Mouse (Mus musculus) embryo, embryonic 9.5 days (tissue): ENCODE data around the gene Col16a1.

Experiments used
- DNase-seq: peaks from one replicate; pipeline ENCODE4 v3.0.0-alpha.2; 2017; ENCODE audit errors: extremely low spot score

The Col16a1 gene

DNA sequence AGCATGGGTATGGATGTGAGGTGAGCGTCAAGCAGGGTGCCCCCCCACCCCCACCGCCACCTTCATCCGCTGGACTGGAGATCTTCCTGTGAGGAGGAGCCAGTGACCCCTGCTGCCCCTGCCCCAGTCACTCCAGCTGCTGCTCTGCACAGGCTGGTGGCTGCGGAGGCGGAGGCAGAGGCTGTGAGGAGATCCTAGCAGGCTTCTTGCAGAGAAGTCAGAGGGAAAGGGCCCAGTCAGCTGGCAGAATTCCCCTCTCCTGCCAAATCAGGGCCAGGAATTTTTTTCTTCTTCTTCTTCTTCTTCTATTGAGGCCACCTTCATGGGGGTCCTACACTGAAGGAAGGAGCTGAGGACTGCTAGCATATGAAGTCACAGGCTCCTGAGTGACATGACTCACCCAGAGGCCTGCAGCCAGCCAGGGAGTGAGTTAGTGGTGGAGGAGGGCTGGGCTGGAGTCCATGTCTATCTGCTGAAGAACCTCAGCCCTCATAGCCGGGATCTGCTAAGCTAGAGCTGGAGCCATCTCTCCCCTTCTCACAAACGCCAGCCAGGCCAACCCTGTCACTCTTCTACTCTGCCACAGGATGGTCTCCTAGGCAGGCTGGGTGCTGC, 36.8 kb downstream of the Col16a1 start:
- no peak for DNase-seq

DNA sequence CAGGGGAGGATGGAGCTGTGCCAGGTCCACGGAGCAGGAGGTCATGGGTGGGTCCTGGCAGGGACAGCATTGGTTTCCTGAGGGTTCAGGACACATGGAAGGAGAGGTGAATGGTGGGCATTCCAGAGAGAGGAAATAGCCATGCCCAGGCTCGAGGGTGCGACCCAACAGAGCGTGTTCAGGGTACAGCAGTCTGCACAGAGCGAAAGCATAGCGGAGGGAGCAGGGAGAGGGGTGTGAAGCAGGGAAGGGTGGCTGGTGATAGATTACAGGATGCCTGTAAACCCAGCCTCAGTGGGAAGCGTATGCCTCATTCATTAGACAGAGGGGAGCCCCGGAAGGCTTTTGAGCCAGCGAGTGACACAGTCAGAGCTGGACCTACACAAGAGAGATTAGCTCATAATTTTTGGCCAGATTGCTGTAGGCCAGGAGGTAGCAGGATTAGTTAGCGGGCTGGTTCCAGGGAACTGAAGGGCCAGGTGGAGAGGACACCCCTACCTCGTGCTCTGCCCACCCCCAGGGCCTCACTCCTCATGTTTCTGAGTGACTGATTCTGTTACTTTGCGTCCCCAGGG, 37.7 kb downstream of the Col16a1 start:
- no peak for DNase-seq

DNA sequence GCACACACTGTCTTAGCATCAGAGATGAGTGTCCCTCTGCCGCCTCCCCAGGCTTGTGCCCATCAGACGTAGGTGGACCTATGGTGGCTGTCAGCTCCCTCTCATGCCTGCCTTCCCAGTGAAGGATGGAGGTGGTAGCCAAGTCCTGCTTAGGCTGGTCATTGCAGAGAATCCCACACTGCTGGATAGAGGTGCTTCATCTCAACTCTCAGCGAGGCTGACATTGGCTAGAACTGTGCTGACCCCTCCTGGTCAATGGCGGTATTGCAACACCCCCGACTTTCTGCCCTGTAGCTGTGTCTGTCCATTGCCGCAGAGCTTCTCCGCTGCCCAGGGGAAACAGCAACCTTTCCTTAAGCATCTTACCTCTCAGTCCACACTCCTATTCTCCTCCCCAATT, 39.7 kb downstream of the Col16a1 start:
- DNase-seq, result peak; percentile 92

DNA sequence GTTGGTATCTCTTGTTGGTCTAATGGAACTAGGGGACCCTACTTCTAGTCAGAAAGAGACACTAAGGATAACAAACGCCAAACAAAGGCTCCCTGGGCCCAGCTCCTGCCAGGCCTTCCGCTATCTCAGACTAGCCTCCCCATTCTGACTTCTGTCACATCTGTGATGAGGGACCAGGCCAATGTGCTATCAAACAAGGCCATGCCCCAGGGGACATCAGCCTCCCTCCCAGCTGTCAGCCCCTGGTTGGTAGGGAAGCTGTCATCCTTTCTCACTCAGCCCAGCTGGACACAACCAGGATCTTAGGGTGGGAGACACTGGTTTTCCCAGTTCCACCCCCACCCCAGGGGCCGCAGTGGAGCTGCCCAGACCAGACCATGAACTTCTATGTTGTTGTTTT, 47.5 kb downstream of the Col16a1 start:
- DNase-seq, result no peak

DNA sequence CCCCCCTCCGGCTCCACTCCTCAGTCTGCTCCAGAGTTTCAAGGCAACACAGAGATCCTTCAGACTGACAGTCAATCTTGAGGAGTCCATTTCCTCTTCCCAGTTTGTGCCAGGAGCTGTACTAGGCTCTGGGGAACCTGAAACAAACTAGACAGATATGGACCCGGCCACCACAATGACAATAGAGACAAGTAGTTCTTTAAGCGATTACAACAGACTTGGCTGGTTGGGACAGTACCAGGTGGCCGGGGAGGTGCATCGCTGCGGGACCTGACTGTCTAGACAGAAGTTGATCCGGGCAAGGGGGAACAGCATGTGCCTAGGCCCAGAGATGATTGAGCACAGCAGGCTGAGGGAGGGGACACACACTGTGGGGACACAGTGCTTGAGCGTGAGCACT, 53.5 kb downstream of the Col16a1 start:
- DNase-seq, result no peak

DNA sequence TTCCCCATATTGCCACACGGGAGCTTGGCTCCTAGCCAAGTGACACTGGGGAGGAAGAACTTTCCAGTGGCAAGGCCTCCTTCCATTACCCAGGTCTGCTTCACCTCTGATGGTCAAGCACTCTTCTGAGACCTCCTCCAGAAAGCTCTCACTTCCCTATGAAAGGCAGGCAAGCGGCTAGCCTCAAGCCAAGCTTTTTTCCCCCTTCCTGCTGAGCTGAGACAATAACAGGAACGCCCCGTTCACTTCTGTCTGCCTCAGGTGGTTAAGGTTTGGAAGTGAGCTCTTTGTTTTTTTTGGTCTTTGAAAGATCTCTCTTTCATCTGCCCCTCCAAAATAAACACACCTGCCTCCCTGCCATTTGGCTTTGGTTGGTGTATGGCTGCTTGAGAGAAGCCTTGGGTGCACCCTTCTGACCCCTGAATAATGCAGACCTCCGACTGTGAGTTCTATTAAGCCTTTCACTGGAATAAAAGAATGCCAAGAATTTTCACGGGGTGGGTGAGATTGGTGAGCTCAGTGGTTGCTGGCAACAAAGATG, 54.5 kb downstream of the Col16a1 start, which contains the start of gene Pef1:
TSS of gene Pef1 (plus strand) at position 448 of the 541 bp plus-strand sequence.
- DNase-seq, result no peak

DNA sequence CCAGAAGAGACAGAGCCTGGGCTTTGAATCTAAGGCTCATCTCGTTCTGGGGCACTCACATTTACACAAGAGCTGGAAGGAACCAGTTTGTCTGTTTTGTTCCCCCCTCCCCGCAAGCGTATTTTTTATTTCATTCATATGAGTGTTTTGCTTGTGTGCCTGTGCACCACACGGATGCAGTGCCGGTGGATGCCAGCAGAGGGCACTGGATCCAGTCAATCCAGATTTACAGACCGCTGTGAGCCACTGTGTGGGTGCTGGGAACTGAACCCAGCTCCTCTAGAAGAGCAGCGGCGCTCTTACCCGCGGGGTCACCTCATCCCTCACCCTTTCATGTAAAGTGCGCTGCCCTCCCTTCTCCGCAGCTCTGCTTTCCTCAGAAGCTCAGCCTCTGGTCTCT, 56.0 kb downstream of the Col16a1 start:
- DNase-seq, result no peak

DNA sequence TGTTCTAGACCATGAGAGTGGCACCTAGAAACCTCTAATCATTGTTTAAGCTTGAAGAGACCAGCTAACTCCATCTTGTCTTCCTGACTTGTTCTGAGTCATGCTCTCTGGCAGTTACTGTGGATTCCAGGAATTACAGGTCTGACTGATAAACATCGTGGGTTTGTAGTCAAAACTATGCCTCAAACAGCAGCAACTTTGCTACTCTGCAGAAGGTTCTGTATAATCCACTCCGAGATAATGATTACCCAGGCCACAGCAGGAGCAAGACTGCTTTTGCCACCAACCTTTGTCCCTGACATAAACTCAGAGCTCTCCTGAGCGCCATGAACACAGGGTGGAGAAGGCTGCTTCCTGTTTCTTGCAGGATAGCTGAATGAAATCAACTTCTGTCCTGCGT, 56.9 kb downstream of the Col16a1 start:
- DNase-seq, result no peak

DNA sequence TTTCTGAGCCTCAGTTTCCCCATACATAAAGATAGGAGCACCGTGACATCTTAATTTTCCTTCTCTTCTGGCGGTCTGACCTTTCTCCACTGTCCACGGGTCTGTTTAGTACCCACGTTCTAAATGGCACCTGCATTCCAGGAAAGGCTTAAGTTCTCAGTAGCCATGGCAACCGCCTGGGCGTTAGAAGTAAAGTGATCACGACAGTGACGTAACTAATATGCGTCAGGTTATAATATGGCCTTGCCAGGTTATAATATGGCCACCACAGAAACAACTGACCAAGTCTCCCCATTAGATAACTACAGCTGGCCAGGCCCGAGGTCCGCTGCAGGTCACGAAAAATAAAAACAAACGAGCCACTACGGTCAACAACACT, 59.4 kb downstream of the Col16a1 start:
- DNase-seq, result no peak

DNA sequence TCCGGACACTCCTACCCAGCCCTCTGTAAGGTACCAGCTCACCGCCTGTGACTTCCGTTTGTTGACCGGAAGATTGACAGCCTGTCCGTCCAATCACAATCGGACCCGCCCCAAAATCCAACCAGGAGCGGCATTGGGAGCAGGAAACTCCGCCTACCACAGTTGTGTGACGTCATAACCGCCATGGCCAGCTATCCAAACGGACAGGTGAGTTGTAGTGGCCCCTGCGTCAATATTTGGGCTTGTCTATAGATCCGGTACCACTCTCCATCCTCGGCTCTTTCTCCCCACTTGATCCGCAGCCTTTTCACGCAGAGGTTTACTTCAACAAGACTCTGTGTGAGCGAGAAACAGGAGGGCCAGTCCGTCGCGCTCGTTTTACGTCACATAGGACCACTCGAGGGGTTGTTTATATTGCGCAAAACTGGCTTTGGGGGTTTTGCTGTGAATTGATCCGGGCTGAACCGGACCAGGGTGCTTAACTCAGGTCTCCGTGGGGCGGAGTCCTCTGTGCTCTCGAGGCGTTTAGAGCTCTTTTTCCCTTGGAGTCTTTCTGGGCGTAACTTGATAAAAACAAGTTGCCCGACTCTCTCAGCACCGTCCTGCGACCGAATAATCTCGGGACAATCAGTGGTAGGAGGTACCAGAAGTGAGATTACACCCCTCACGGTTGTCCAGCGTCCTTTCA, 59.9 kb downstream of the Col16a1 start:
- DNase-seq, result peak; percentile 100

DNA sequence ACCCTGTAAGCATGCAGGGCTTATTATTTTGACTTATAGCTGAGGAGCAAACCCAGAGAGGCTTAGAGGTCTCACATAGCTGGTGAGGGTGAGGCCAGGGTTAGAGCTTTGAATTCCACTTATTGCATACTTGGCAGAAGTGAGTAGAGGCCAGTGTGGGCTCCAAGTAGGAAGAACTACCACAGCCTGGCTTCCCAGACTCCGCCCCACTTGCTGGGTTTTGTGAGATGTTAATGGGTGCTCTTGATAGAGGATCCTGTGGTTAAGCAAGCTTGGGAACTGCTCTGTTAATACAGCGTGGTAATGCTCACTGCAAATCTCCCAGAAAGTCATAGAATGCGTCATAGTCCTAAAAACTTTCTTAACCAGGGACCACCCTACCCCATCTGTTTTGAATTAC, 61.3 kb downstream of the Col16a1 start:
- no peak for DNase-seq

DNA sequence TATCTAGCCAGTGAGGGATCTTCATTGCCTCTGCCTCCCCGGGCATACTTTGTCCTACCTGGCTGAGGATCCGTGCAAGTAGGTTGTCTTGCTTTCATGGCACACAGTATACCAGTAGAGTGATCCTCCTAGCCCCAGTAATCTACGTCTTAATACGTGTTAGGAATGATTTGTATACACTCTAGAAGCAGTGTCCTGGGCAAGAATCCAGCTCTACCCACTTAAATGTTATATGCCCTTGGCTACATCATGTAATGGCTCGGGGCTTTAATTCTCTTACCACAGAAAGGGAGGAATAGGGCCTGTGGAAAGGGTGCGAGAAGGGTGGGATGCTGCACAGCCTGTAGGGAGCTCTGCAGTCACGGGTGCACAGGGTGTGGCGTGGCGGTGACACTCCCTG, 62.0 kb downstream of the Col16a1 start:
- no peak for DNase-seq

DNA sequence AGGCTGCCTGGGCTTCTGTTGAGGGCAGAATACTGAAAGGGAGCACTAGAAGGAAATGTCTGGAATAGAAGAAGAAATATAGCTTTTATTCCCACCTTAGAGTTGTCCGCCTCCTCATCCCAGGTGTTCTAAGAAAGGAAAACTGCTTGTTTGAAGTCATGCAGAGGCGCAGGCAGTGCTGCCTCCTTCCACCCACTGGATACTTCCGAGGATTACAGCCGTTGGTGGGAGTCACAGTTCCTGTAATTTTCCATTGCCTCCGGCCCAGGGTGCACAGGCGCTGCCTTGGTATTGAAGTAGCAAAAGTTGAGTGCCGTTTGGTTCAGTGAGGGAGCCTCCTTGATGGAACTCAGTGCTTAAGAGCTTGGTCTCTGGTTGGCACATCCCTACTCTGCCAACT, 62.5 kb downstream of the Col16a1 start:
- no peak for DNase-seq

DNA sequence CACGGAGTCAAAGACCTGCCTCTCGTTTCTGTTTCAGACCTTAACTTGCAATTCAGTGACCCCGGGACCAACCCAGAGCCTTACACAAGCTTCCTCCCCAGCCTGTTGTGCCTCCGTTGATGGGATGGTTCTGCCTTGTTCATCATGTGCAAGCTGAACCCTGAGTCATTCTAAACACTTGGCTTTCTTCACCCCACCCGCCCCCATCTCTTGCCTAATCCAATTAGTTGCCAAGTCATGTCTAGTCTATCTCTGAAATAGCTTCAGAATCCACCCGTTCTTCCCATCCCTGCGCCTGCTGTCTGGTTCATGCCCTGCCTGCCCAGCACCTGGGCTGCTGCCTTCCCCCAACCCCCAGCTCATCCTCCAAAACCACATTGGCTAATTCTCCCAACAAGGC, 64.7 kb downstream of the Col16a1 start:
- no peak for DNase-seq

DNA sequence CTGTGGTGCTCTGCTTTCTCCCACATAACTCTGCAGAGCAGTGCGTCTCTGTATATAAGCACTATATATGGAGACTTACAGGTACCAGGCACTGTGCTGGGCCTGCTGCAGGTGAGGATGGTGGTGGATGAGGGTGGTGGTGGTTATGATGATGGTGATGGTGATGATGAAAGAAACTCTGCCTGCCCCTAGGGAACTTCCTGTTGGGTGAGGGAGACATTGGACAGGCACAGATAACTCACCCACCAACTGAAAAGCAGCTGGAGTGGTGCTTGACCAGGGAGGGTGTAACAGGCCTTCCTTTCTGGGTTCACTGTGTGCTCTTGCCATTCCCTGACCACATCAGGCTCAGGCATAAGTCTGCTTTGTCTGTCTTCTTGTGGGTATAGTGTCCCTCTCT, 65.1 kb downstream of the Col16a1 start:
- DNase-seq, result no peak

DNA sequence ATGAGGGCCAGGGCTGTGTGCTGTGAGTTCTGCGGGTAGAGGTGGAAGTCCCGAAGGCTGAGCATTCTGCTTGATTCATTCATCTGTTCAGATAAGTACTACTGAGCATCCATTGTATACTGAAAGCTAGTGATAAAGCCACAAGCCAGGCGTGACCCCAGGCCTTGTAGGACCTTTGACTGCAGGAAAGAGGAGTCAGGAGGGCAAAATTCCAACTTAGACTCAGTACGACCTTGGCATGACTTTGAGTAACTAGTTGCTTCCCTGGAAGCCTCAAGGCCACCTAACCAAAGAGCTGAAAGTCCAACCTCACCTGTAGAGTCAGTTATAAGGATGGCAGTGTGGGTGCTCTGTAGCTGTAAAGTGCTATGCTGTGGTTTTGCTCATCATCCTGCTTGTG, 73.1 kb downstream of the Col16a1 start:
- no peak for DNase-seq

DNA sequence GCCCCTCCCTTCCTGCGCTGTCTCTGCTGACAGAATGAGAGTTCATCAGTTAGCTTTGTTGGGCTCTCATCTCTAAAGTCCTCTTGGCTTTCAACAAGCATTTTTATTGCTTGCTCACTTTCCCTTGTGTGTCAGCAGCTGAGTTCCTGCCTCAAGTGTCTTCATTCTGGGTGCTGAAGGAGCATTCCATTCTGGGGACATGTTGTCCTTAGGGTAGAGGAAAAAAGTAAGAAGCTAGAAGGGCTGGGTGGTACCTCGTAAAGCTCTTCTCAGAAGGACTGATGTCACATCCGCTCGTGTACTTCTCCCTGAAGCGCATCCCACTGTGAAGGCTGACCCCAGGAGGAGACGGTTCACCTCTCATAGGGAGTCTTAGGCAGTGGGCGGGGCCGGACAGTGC, 73.9 kb downstream of the Col16a1 start:
- DNase-seq, result no peak

DNA sequence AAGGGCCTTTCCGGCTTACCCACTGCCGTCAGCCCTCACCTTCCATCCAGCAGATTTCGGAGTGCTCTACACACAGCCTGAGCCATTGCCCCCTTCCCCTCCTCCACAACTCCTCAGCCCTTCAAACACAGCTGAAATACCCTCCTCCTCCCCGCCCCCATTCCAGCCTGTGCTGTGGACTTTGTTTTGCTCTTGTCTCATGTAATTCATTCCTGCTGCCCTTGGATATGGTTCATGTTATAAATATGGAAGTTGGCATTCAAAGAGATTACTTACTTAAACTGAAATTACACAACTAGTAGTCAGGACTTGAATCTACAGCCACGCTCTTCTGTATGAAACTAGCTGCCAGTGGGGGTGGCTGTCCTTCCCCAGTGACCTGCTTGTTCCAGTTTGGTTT, 75.4 kb downstream of the Col16a1 start:
- DNase-seq, result no peak

DNA sequence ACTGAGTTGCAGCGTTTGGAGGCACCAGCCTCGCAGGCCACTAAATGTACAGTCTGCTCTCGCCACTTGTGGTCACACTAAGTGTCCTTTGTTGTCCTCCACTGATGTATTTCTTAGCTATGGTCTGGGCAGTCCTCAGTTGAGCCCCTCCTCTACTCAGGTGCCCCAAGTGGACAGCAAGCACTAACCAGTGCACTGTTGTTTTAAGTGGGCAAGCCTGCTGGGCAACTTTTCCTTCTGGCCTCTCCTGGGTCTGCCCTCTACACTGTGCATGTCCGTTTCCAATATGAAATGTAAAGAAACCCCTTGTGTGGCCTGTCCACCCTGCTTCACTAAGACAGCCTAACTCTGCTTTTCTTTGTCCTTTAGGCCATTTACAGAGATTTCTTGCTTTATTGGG, 76.5 kb downstream of the Col16a1 start:
- no peak for DNase-seq

DNA sequence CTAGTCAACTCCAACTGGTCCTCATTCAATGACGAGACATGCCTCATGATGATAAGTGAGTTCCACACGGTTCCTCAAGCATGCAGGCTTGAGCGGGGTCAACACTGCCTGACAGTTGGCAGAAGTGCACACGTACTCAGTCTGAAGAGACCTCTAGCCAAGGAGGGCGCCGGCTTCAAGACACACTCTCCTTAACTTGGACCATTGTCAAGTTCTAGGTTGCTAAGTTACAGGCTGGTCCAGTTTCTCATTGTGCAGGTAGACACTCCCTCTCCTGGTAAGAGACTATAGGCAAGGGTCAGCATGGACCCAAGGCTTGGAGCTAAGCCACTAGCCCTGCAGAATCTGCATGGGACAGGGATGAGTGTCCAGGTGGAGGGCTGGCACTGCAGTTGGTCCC, 77.5 kb downstream of the Col16a1 start:
- no peak for DNase-seq

DNA sequence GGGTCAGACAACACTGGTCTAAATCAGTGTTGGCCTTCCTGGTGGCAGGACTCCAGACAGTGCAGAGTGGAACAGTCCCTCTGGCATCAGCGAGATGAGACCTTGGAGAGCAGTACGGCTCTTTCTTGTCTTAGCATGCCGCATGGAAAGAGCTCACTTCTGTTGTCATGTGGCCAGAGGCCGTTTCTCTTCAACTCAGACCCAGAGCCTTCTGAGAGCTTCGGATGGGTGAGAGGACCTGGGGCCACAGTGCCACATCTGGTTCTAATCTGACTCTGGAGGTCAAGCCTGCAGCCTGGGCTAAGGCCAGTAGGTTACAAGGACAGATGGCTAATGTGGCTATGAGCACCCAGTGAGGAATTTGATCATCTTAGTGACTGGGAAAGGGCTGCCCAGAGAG, 78.3 kb downstream of the Col16a1 start:
- peak; percentile 42 for DNase-seq

DNA sequence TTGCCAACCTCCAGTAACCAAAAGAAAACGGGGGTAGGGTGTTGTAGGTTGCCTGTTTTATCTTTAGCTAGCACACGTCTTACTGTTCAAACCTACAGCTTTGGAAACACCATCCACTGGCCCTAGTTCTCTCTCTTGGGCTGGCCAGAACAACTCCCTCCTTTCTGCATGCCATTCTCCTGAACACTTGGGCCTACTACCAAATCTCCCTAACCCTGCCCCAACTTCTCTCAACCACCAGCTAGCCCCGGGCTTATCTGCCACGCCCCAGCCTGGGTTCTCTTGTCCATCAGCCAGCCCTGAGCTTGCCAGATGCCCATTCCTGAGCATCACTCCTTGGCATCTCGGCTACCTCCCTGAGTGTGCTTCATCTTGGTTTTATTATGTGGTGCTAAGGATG, 81.3 kb downstream of the Col16a1 start:
- no peak for DNase-seq

DNA sequence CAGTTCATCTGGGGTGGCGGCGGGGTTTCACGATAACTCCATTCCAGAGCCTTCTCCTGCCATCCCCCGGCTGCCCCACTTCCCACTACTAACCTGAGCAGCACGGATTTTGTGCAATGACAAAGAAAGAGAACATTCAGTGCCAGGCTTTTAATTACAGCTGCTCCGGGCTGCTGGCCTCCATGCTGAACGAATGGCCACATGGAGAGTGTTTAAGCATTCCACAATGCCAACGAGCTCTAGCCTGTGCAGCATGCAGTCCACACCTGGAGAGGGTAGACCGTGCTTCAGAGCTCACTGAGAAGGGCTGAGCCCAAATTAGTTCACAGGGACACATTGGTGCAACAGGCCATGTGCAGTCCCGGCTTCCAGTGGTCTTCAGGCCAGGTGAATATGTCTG, 82.4 kb downstream of the Col16a1 start:
- DNase-seq, result no peak
